Mouse (Mus musculus) G1E (cell line): Measurements from ENCODE around the gene Lce1h. TPM values are rescaled to one million over a fixed set of nuclear protein-coding genes. Genes with fewer than 3 reads are reported as not detected.

Source experiments
- ATAC-seq: 2 replicates; pipeline ENCODE4 v1.8.0; 2016; ENCODE audit warnings: mild to moderate bottlenecking; ENCODE audit not compliant: insufficient number of reproducible peaks, poor library complexity, low FRiP score, severe bottlenecking; ENCODE audit errors: extremely low read depth
- DNase-seq: peaks from one replicate; pipeline ENCODE4 v3.0.0; 2012; ENCODE audit warnings: low spot score
- H3K27me3 ChIP-seq: 2 replicates; pipeline ENCODE4 v1.6.1; 2012; ENCODE audit warnings: mild to moderate bottlenecking, low read length, inconsistent platforms; ENCODE audit not compliant: insufficient read depth
- H3K36me3 ChIP-seq: replicated peaks from 2 replicates; pipeline ENCODE3; 2012; ENCODE audit warnings: mild to moderate bottlenecking, inconsistent platforms
- H3K4me1 ChIP-seq: 2 replicates; pipeline ENCODE4 v1.6.1; 2012; ENCODE audit warnings: low read depth, low read length, inconsistent platforms, mixed read lengths; ENCODE audit not compliant: insufficient read depth
- H3K4me3 ChIP-seq: 2 replicates; pipeline ENCODE4 v1.5.1; 2012; ENCODE audit warnings: low read depth, mild to moderate bottlenecking, inconsistent platforms, low read length, moderate library complexity, mixed read lengths
- H3K9me3 ChIP-seq: replicated peaks from 2 replicates; pipeline ENCODE4 v1.6.1; 2012; ENCODE audit warnings: inconsistent platforms
- CTCF ChIP-seq: IDR thresholded peaks from 2 replicates; pipeline ENCODE4 v1.5.1; 2012; ENCODE audit warnings: low read depth, low read length, inconsistent platforms, mixed read lengths
- GATA1 ChIP-seq: IDR thresholded peaks from 2 replicates; pipeline ENCODE4 v1.6.1; 2012; ENCODE audit warnings: borderline replicate concordance, low read length, inconsistent platforms, mixed read lengths
- GATA2 ChIP-seq: IDR thresholded peaks from 2 replicates; pipeline ENCODE4 v1.6.1; 2012; ENCODE audit warnings: low read depth, low read length, inconsistent platforms, borderline replicate concordance
- POLR2AphosphoS5 ChIP-seq: IDR thresholded peaks from 2 replicates; pipeline ENCODE4 v1.6.1; 2012; ENCODE audit warnings: low read depth, low read length, inconsistent platforms; ENCODE audit not compliant: insufficient replicate concordance
- TAL1 ChIP-seq: conservative IDR thresholded peaks from 2 replicates; pipeline ENCODE4 v1.6.1; 2012; ENCODE audit warnings: low read depth, low read length, inconsistent platforms, mixed read lengths
- polyA plus RNA-seq: library from polyadenylated mRNA; stranded (reverse); fragments of >175 nt; gene quantifications from 2 replicates; pipeline ENCODE4 v1.2.3, GENCODE M21; 2012
- total RNA-seq, 2 experiments: library from RNA; stranded (forward) in 1 of 2; stranded (reverse) in 1 of 2; fragments of 200-1000 nt in 1 of 2; fragments of >200 nt in 1 of 2; fragmentation: Nextera tagmentation in 1 of 2; gene quantifications; 2 replicates each; pipeline ENCODE4 v1.2.3; 2014 to 2017

Gene Lce1h
- total and polyA plus RNA-seq, 3 experiments, result not detected

GRCm38 (mm10) chr3:92752238-92752637, 12.6 kb downstream of the Lce1h start, which contains the start of gene Lce1g:
Lce1g (minus strand) TSS chr3:92752338.
- no peak for ATAC-seq
- no peak for TF ChIP-seq GATA2
- no peak for TF ChIP-seq POLR2AphosphoS5
- no peak for TF ChIP-seq CTCF
- TF ChIP-seq TAL1, result no peak
- TF ChIP-seq GATA1, result no peak
- no peak within 1 kb of the TSS for H3K4me3 ChIP-seq
- no peak for DNase-seq
- H3K4me1 ChIP-seq, result no peaks in the 10 kb centered on the region
- H3K36me3 ChIP-seq, result no peaks in the 10 kb centered on the region
- no peaks in the 10 kb centered on the region for H3K27me3 ChIP-seq
- H3K9me3 ChIP-seq, result no peaks in the 10 kb centered on the region

GRCm38 (mm10) chr3:92738996-92739395, 25.9 kb downstream of the Lce1h start, which contains the start of gene Gm38119:
Gm38119 (minus strand) TSS chr3:92739096.
- H3K4me1 ChIP-seq, result no peaks in the 10 kb centered on the region
- H3K27me3 ChIP-seq, result no peaks in the 10 kb centered on the region
- H3K9me3 ChIP-seq, result no peaks in the 10 kb centered on the region
- DNase-seq (no peak), ATAC-seq (no peak)
- H3K4me3 ChIP-seq, result no peak within 1 kb of the TSS
- TF ChIP-seq POLR2AphosphoS5, result no peak
- no peak for TF ChIP-seq TAL1
- no peak for TF ChIP-seq CTCF
- no peak for TF ChIP-seq GATA2
- no peak for TF ChIP-seq GATA1
- no peaks in the 10 kb centered on the region for H3K36me3 ChIP-seq

DNA sequence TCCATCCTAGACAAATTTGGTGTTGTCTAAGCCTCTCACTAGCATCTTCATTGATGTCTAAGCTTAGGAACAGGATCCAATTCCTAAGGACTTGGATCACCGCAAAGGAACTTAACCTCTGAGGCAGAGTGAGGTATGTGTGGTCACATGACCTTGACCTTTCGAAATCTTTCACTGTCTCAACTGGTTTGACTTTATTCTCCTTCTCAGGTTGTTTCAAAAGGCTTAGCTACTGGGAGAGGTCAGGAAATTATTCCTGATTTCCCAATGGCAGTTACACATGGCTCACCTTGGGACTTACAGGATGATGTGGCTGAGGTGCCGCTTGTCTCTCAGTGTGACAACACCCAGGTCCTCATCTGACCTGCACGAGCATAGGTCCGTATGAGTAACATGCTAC, 42.2 kb downstream of the Lce1h start:
- Histone ChIP-seq H3K4me1 (no peaks in the 10 kb centered on the region), H3K36me3 (no peaks in the 10 kb centered on the region), H3K27me3 (no peaks in the 10 kb centered on the region), H3K9me3 (no peaks in the 10 kb centered on the region), H3K4me3 (no peak overlapping the region)
- no peak for DNase-seq
- ATAC-seq, result no peak
- no peak for TF ChIP-seq CTCF
- TF ChIP-seq GATA2, result no peak
- no peak for TF ChIP-seq POLR2AphosphoS5
- no peak for TF ChIP-seq GATA1
- no peak for TF ChIP-seq TAL1

- DNase-seq (no peak), ATAC-seq (no peak)
- H3K9me3 ChIP-seq, result no peaks in the 10 kb centered on the region
- no peaks in the 10 kb centered on the region for H3K36me3 ChIP-seq
- H3K4me3 ChIP-seq, result no peak within 1 kb of the TSS
- TF ChIP-seq GATA1, result no peak
- TF ChIP-seq GATA2, result no peak
- TF ChIP-seq TAL1, result no peak
- no peak for TF ChIP-seq CTCF
- no peak for TF ChIP-seq POLR2AphosphoS5
- H3K4me1 ChIP-seq, result no peaks in the 10 kb centered on the region
- no peaks in the 10 kb centered on the region for H3K27me3 ChIP-seq
These were observed 44.6 kb downstream of the Lce1h start, which contains the start of gene Lce1f for GRCm38 (mm10) chr3:92720250-92720649. Lce1f (minus strand) TSS chr3:92720350.

GRCm38 (mm10) chr3:92715122-92715521, 49.7 kb downstream of the Lce1h start:
- ATAC-seq, result no peak
- TF ChIP-seq POLR2AphosphoS5, result no peak
- H3K4me1 ChIP-seq, result no peaks in the 10 kb centered on the region
- H3K4me3 ChIP-seq, result no peak overlapping the region
- H3K9me3 ChIP-seq, result no peaks in the 10 kb centered on the region
- H3K36me3 ChIP-seq, result no peaks in the 10 kb centered on the region
- DNase-seq, result no peak
- H3K27me3 ChIP-seq, result no peaks in the 10 kb centered on the region

Other genes with a start within 250 kb of the Lce1h start
Only the 20 nearest of the 26 such genes appear.
- gene Smcp, start 176.1 kb downstream of the Lce1h start, total RNA-seq (2014; fragmentation: Nextera tagmentation), result not detected in 2 replicates
- not detected in 2 replicates for gene Smcp, start 176.1 kb downstream of the Lce1h start, total RNA-seq (2017)
- gene Smcp, start 176.1 kb downstream of the Lce1h start, polyA plus RNA-seq, result not detected in 2 replicates
- not detected in 2 replicates for gene 2210017I01Rik, start 157.6 kb downstream of the Lce1h start, total RNA-seq (2014; fragmentation: Nextera tagmentation)
- not detected in 2 replicates for gene 2210017I01Rik, start 157.6 kb downstream of the Lce1h start, total RNA-seq (2017)
- not detected in 2 replicates for gene 2210017I01Rik, start 157.6 kb downstream of the Lce1h start, polyA plus RNA-seq
- gene Lce6a, start 143.4 kb downstream of the Lce1h start, total RNA-seq (2014; fragmentation: Nextera tagmentation), result not detected in 2 replicates
- not detected in 2 replicates for gene Lce6a, start 143.4 kb downstream of the Lce1h start, total RNA-seq (2017)
- not detected in 2 replicates for gene Lce6a, start 143.4 kb downstream of the Lce1h start, polyA plus RNA-seq
- not detected in 2 replicates for gene Lce1a1, start 116.8 kb downstream of the Lce1h start, total RNA-seq (2014; fragmentation: Nextera tagmentation)
- 0.29 TPM in 1 of 2 replicates, not detected in the other for gene Lce1a1, start 116.8 kb downstream of the Lce1h start, total RNA-seq (2017)
- not detected in 2 replicates for gene Lce1a1, start 116.8 kb downstream of the Lce1h start, polyA plus RNA-seq
- gene Lce1b, start 108.1 kb downstream of the Lce1h start, total RNA-seq (2014; fragmentation: Nextera tagmentation), result not detected in 2 replicates
- not detected in 2 replicates for gene Lce1b, start 108.1 kb downstream of the Lce1h start, total RNA-seq (2017)
- not detected in 2 replicates for gene Lce1b, start 108.1 kb downstream of the Lce1h start, polyA plus RNA-seq
- not detected in 2 replicates for gene Lce1a2, start 94.8 kb downstream of the Lce1h start, total RNA-seq (2014; fragmentation: Nextera tagmentation)
- not detected in 2 replicates for gene Lce1a2, start 94.8 kb downstream of the Lce1h start, total RNA-seq (2017)
- gene Lce1a2, start 94.8 kb downstream of the Lce1h start, polyA plus RNA-seq, result not detected in 2 replicates
- gene Lce1c, start 85.8 kb downstream of the Lce1h start, total RNA-seq (2014; fragmentation: Nextera tagmentation), result not detected in 2 replicates
- gene Lce1c, start 85.8 kb downstream of the Lce1h start, total RNA-seq (2017), result not detected in 2 replicates
- not detected in 2 replicates for gene Lce1c, start 85.8 kb downstream of the Lce1h start, polyA plus RNA-seq
- not detected in 2 replicates for gene Lce1d, start 77.9 kb downstream of the Lce1h start, total RNA-seq (2014; fragmentation: Nextera tagmentation)
- gene Lce1d, start 77.9 kb downstream of the Lce1h start, total RNA-seq (2017), result not detected in 2 replicates
- not detected in 2 replicates for gene Lce1d, start 77.9 kb downstream of the Lce1h start, polyA plus RNA-seq
- not detected in 2 replicates for gene Lce1e, start 56.0 kb downstream of the Lce1h start, total RNA-seq (2014; fragmentation: Nextera tagmentation)
- gene Lce1e, start 56.0 kb downstream of the Lce1h start, total RNA-seq (2017), result not detected in 2 replicates
- gene Lce1e, start 56.0 kb downstream of the Lce1h start, polyA plus RNA-seq, result not detected in 2 replicates
- not detected in 2 replicates for gene Lce1f, start 44.7 kb downstream of the Lce1h start, total RNA-seq (2014; fragmentation: Nextera tagmentation)
- gene Lce1f, start 44.7 kb downstream of the Lce1h start, total RNA-seq (2017), result not detected in 2 replicates
- gene Lce1f, start 44.7 kb downstream of the Lce1h start, polyA plus RNA-seq, result not detected in 2 replicates
- gene Gm38119, start 26.0 kb downstream of the Lce1h start, total RNA-seq (2014; fragmentation: Nextera tagmentation), result not detected in 2 replicates
- gene Gm38119, start 26.0 kb downstream of the Lce1h start, total RNA-seq (2017), result not detected in 2 replicates
- gene Gm38119, start 26.0 kb downstream of the Lce1h start, polyA plus RNA-seq, result not detected in 2 replicates
- gene Lce1g, start 12.7 kb downstream of the Lce1h start, total RNA-seq (2014; fragmentation: Nextera tagmentation), result not detected in 2 replicates
- gene Lce1g, start 12.7 kb downstream of the Lce1h start, total RNA-seq (2017), result not detected in 2 replicates
- not detected in 2 replicates for gene Lce1g, start 12.7 kb downstream of the Lce1h start, polyA plus RNA-seq
- gene Lce1i, start 13.8 kb upstream of the Lce1h start, total RNA-seq (2014; fragmentation: Nextera tagmentation), result not detected in 2 replicates
- not detected in 2 replicates for gene Lce1i, start 13.8 kb upstream of the Lce1h start, total RNA-seq (2017)
- gene Lce1i, start 13.8 kb upstream of the Lce1h start, polyA plus RNA-seq, result not detected in 2 replicates
- not detected in 2 replicates for gene Lce1j, start 25.4 kb upstream of the Lce1h start, total RNA-seq (2014; fragmentation: Nextera tagmentation)
- gene Lce1j, start 25.4 kb upstream of the Lce1h start, total RNA-seq (2017), result not detected in 2 replicates
- not detected in 2 replicates for gene Lce1j, start 25.4 kb upstream of the Lce1h start, polyA plus RNA-seq
- not detected in 2 replicates for gene Lce1k, start 42.8 kb upstream of the Lce1h start, total RNA-seq (2014; fragmentation: Nextera tagmentation)
- gene Lce1k, start 42.8 kb upstream of the Lce1h start, total RNA-seq (2017), result not detected in 2 replicates
- not detected in 2 replicates for gene Lce1k, start 42.8 kb upstream of the Lce1h start, polyA plus RNA-seq
- gene Kprp, start 62.2 kb upstream of the Lce1h start, total RNA-seq (2014; fragmentation: Nextera tagmentation), result not detected in 2 replicates
- gene Kprp, start 62.2 kb upstream of the Lce1h start, total RNA-seq (2017), result 0.05 and 0.06 TPM in 2 replicates
- not detected in 2 replicates for gene Kprp, start 62.2 kb upstream of the Lce1h start, polyA plus RNA-seq
- not detected in 2 replicates for gene Lce1l, start 86.2 kb upstream of the Lce1h start, total RNA-seq (2014; fragmentation: Nextera tagmentation)
- gene Lce1l, start 86.2 kb upstream of the Lce1h start, total RNA-seq (2017), result not detected in 2 replicates
- not detected in 2 replicates for gene Lce1l, start 86.2 kb upstream of the Lce1h start, polyA plus RNA-seq
- not detected in 2 replicates for gene 2310050C09Rik, start 105.2 kb upstream of the Lce1h start, total RNA-seq (2014; fragmentation: Nextera tagmentation)
- not detected in 2 replicates for gene 2310050C09Rik, start 105.2 kb upstream of the Lce1h start, total RNA-seq (2017)
- not detected in 2 replicates for gene 2310050C09Rik, start 105.2 kb upstream of the Lce1h start, polyA plus RNA-seq
- gene Lce3a, start 161.2 kb upstream of the Lce1h start, total RNA-seq (2014; fragmentation: Nextera tagmentation), result not detected in 2 replicates
- not detected in 2 replicates for gene Lce3a, start 161.2 kb upstream of the Lce1h start, total RNA-seq (2017)
- not detected in 2 replicates for gene Lce3a, start 161.2 kb upstream of the Lce1h start, polyA plus RNA-seq
- gene Lce3b, start 167.9 kb upstream of the Lce1h start, total RNA-seq (2014; fragmentation: Nextera tagmentation), result not detected in 2 replicates
- gene Lce3b, start 167.9 kb upstream of the Lce1h start, total RNA-seq (2017), result not detected in 2 replicates
- not detected in 2 replicates for gene Lce3b, start 167.9 kb upstream of the Lce1h start, polyA plus RNA-seq